Mouse (Mus musculus) mesoderm, embryonic 11.5 days (tissue): ENCODE results near the gene Adam12.
A peak's percentile ranks its signal among the peaks of the same experiment; 100 is the strongest.

Source experiments
- DNase-seq: peaks from one replicate; pipeline ENCODE4 v3.0.0-alpha.2; 2012; ENCODE audit warnings: low read depth, low spot score

Gene Adam12

DNA sequence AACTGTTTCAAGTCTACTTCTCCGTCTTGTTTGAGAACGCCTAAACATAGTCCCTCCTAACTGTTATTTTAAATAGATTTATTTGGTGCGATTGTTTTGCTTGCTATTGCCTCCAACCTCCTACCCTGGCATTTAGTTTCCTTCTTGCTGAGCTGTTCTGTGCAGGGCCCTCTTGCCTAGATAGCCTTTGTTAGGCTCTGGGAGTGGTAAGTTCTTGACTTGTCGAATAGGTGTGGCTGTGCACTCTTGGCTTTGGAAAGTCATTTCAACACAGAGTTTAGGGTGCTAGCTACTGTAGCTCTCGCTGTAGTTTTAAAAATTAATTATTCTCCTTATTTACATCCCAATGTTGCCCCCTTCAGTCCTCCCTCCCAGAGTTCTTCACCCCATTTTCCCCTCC lies 222.8 kb downstream of the Adam12 start:
- DNase-seq: no peak

GRCm38 (mm10) chr7:134007942-134008361 lies 224.0 kb downstream of the Adam12 start:
- no peak for DNase-seq

GRCm38 (mm10) chr7:134001581-134001980 lies 230.4 kb downstream of the Adam12 start:
- no peak for DNase-seq

DNA sequence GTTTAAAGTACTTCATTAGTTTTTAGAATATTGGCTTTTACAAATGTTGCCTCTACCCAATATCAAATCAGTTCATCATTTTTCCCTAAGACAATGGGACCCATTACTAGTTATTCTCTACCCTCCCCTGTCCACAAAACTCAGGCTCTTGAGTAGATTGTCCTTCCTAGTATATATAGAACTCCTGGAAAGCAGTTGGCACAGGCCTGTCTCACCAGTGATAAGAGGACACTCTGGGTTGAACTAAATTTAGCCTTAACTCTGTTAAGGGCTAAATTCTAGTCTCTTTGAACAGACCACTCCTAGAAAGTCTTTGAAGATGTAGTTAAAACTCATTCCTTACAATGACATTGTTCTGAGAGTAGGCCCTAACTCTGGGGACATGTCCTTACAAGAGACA lies 241.0 kb downstream of the Adam12 start:
- no peak for DNase-seq

DNA sequence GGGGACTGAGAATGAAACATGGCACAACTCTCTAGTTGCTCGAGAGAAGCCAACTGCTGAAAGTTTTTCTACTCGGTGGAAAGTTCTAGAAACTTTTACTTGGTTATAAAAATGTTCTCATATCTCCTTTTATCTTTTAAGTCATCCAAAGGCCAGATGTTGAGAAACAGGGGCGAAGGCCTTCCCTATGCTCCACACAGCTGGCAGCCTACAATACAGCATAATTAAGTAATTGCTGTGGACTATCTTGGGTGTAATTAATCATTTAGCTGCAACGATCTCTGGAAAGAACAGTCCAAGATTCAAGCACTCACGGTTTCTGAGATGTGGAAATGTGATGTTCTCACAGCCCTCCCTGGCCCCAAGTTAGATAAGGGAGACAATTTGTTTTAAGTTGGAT lies 243.6 kb downstream of the Adam12 start:
- no peak for DNase-seq

- DNase-seq: no peak
Measured at GRCm38 (mm10) chr7:133986201-133986600, 245.7 kb downstream of the Adam12 start.

DNA sequence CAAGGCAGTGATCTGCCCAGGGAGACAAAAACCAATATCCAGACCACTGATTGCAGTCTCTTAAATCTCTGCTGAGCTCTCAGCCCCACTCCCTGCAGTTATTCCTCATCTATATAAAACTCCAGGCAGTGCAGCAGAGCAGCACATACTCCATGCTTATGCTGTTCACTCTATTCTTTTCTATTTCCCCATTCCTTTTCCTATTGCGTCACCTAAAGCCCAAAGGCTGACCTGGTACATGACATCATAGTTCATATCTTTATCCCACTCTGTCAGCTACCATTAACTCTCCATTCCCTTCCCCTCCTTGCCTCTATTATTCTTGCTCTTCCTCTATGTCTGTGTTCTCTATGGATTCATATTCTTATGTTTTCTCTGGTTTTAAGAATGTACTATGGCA lies 246.3 kb downstream of the Adam12 start:
- DNase-seq: no peak

- DNase-seq: no peak
Measured at GRCm38 (mm10) chr7:133976388-133977122, 255.4 kb downstream of the Adam12 start.

GRCm38 (mm10) chr7:133971086-133971485 lies 260.9 kb downstream of the Adam12 start:
- DNase-seq: no peak

- peak; percentile 35 for DNase-seq
Measured at GRCm38 (mm10) chr7:133970407-133970806, 261.5 kb downstream of the Adam12 start.

DNA sequence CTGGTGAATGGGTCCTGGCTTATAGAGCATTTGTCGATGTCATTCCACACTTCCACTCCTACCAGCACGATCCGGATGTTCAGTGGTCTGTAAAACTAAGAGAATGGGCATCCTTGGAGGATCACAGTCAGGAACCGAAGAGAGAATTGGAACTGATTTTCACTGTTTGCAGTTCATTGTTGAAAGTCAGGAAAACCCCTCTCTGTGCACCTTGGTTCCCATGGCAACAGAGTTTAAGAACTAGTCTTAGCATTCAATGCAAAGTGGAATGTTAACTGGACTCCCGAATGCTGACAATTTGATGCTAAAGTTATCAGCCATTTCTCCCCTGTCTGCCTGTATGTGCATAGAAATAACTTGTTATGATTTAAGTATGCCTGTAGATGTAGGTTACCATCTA lies 264.0 kb downstream of the Adam12 start:
- DNase-seq: no peak

DNA sequence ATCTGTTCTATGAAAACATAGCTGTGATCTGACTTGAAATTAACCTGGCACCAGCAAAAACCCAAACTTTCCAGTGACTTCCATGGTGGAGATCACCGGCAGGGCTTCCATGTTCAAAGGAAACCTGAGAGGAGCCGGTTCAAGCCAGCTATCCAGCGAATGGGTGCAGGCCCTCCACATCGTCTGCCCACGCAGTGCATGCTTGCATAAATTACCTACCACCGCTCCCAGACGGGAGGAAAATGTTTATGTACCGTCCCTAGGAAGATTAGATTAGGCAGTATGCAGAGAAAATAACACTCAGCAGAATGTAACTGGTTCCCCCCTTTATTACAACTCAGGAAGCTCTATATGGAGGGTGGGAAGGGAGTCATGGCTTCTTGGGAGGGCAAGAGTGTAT lies 268.4 kb downstream of the Adam12 start:
- DNase-seq: no peak

DNA sequence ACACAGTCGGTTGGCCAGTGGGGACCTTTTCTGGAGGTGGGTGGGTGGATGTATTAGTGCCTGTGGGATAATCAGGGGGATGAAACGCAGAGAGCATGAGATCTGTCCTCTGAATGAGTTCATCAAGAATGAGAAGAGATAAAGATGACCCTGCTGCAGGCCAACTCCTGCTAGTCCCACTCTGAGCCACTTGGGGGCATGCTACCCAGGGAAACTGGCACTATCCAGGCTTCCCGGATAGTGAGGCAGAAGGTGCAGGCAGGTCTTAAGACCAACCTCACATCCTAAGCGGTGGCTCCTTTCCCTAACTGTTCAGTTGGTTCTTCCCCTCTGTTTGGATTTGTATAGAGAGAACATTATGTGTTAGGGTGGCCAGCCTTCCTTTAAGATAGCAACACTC lies 272.7 kb downstream of the Adam12 start:
- no peak for DNase-seq

GRCm38 (mm10) chr7:133957873-133958272 lies 274.1 kb downstream of the Adam12 start:
- DNase-seq: peak; percentile 65

- DNase-seq: peak; percentile 47
Measured at GRCm38 (mm10) chr7:133954111-133955091, 277.5 kb downstream of the Adam12 start.

- DNase-seq: no peak
Measured at GRCm38 (mm10) chr7:133951777-133952545, 280.0 kb downstream of the Adam12 start.

DNA sequence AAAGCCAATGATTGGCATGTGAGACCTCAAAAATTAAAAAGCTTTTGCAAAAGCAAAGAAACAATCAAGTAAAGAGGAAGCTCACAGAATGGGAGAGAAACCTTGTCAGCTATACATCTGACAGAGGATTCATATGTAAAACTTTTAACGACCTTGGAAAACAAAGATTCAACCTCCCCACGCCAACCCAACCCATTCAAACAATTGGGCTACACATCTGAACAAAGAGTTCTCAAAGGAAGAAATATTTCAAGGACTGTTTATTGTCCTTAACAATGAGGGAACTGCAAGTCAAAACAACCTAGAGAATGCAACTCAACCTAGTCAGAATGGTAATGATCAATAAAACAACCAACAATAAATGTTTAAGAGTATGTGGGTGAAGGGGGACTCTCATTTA lies 284.6 kb downstream of the Adam12 start:
- no peak for DNase-seq

DNA sequence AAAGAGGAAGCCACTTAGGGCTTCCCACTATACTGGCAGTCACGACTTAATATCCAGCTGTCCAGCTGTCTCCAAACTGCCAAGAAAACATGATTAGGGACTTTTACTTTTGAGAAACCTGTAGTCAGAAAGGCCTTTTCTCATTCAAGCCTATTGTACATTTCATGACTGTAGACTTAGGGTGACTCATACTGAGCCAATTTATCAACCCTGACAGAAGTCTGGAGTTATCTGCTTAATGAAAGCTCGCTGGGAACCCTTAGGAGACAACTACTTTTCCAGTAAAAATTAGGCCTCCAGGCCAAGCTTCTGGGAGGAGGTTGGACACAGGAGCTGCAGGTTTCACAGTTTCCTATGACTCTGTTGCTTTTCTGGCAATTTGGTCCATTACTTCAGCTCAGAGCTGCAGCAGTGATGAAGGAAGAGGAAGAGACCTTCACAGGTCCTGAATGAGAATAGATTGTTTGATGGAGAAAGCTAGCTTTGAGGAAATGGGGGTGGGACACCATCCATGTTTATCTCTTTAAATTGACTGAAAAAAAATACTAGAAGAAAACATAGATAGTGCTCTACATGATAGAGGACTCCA lies 285.1 kb downstream of the Adam12 start:
- DNase-seq: no peak

- DNase-seq: no peak
Measured at GRCm38 (mm10) chr7:133946113-133946512, 285.8 kb downstream of the Adam12 start.

DNA sequence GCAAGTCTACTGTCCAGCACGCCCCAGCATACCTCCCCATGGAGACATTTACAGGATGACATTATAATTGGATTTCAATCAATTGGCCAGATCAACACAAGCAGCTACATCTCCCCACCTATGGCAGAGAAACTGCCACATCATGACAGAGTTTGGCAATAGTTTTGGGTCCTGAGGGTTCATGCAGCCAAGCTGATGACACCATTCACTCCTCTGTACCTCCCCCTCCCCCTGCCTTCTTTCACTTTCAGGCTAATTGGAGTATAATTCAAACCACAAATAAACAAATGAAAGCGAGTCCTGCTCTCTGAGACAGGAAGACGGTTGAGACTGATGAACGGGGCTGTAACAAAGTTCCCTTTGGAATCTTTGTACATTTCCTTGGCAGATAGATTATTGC lies 291.5 kb downstream of the Adam12 start:
- no peak for DNase-seq

GRCm38 (mm10) chr7:133937473-133937872 lies 294.5 kb downstream of the Adam12 start:
- DNase-seq: no peak

DNA sequence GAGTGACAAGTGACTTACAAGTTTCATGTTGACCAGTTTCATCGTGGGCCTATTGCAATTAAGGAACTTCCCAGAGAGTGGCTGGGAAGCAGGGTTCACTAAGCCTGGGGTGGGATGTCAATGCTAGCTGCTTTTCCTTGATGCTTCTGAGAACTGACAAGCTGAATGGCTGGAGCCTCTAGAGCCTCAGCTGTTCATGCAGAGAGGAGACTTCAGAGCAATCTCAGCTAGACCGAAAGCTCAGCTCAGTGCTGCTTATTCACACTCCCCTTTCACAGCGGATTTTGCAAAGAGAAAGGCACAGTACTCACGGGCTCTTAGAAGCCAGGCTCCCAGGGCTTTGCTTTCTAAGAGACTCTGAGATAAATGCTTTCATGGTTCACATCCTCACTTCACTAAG lies 295.6 kb downstream of the Adam12 start:
- DNase-seq: no peak
